21 mouse cellular contexts compared by ENCODE assay signal in genomic region chr6:29941036-29941435, GRCm38 (mm10). TPM values are rescaled to one million over a fixed set of nuclear protein-coding genes. Genes with fewer than 3 reads are reported as not detected.
DNase-seq lines count a peak whose midpoint lies in the region; ATAC-seq and TF ChIP-seq lines count a peak whose summit lies in the region.
"Had no signal": no experiment of that assay in that cellular context is flagged by ENCODE, and none has a peak within 500 bp of the region (broad histone marks: within the 10 kb centered on the region; RNA-seq: fewer than 3 reads in every experiment).

No protein-coding gene starts in this region.

- H3K79me3 ChIP-seq in C2C12 (ENCODE audit: low read depth) = no peaks in the 10 kb centered on the region

- no peaks in the 10 kb centered on the region for H3K4me1 ChIP-seq in kidney, adult 2 months (ENCODE audit: control insufficient read depth, insufficient read depth, low read length)
- H3K4me1 ChIP-seq: intestine, embryonic 15.5 days; megakaryocyte, embryonic 14.5 days; midbrain, embryonic 12.5 days; neural tube, embryonic 13.5 days had no signal

- no peak overlapping the region for H3K4me3 ChIP-seq in C2C12 (ENCODE audit: insufficient read depth, poor library complexity, severe bottlenecking)
- H3K4me3 ChIP-seq in kidney, adult 2 months (ENCODE audit: insufficient read depth, low read depth, low read length) = no peak overlapping the region
- H3K4me3 ChIP-seq: intestine, embryonic 15.5 days; megakaryocyte, embryonic 14.5 days; midbrain, embryonic 12.5 days; neural tube, embryonic 13.5 days had no signal

- DNase-seq in heart, adult 11 months = peak; percentile 62
- DNase-seq in heart, postnatal 4 days = no peak
- DNase-seq in 3T3-L1 (ENCODE audit: low read depth, low spot score) = peak; percentile 63
- peak; percentile 32 for DNase-seq in gastrocnemius, postnatal 25 days
- no peak for DNase-seq in kidney, adult 2 months
- DNase-seq: adrenal gland, postnatal 25 days; cerebellum, adult 18-20 months; cerebellum, postnatal 10 days; kidney, adult 8-10 months; liver, postnatal 0 days; right cerebral cortex, postnatal 4 days; thymus, postnatal 4 days had no signal

- H3K79me2 ChIP-seq in C2C12 (ENCODE audit: control insufficient read depth, insufficient read depth) = no peaks in the 10 kb centered on the region

- H3K27ac ChIP-seq in kidney, adult 2 months (ENCODE audit: insufficient read depth, low read depth, low read length) = no peak overlapping the region
- H3K27ac ChIP-seq: hindbrain, postnatal 0 days; intestine, embryonic 15.5 days; midbrain, embryonic 12.5 days; neural tube, embryonic 13.5 days had no signal

- no peaks in the 10 kb centered on the region for H3K36me3 ChIP-seq in C2C12 (ENCODE audit: control insufficient read depth, insufficient read depth)
- H3K36me3 ChIP-seq in kidney, adult 2 months (ENCODE audit: control insufficient read depth, insufficient read depth, low read length) = no peaks in the 10 kb centered on the region
- H3K36me3 ChIP-seq: G1E; intestine, embryonic 15.5 days; midbrain, embryonic 12.5 days; neural tube, embryonic 13.5 days had no signal

- WGBS in kidney, adult 2 months = 86% methylated on average over 2 of the region's 2 CpGs

- no peak for TF ChIP-seq CTCF in C2C12 (IDR thresholded peaks at IDR 0.05; ENCODE audit: control insufficient read depth, insufficient read depth, insufficient read length)
- TF ChIP-seq CTCF in kidney, adult 2 months (conservative IDR thresholded peaks at IDR 0.05; ENCODE audit: insufficient read depth, insufficient read length, low read depth, low read length) = no peak

- TF ChIP-seq POLR2A in kidney, adult 2 months (IDR thresholded peaks at IDR 0.05; ENCODE audit: low read depth, low read length) = no peak

- no peak overlapping the region for H3ac ChIP-seq in C2C12 (ENCODE audit: control insufficient read depth, insufficient read length, low read depth)

- H3K27me3 ChIP-seq in C2C12 (ENCODE audit: control insufficient read depth, insufficient read depth, insufficient read length) = no peaks in the 10 kb centered on the region
- H3K27me3 ChIP-seq in kidney, adult 2 months (replicated peaks; ENCODE audit: control insufficient read depth, insufficient read depth, low read length) = no peaks in the 10 kb centered on the region
- H3K27me3 ChIP-seq: intestine, embryonic 15.5 days; midbrain, embryonic 12.5 days; neural tube, embryonic 13.5 days had no signal

- no peak for ATAC-seq in cerebellum, adult (ENCODE audit: insufficient number of reproducible peaks, low FRiP score, low TSS enrichment)
- ATAC-seq: forebrain, embryonic 14.5 days; hindbrain, postnatal 0 days; intestine, embryonic 15.5 days; liver, postnatal 0 days had no signal

TF ChIP-seq in C2C12, 6 proteins besides CTCF, POLR2A, EP300 and RAD21:
- TF ChIP-seq USF1 (IDR thresholded peaks at IDR 0.05; ENCODE audit: low read depth) (no peak), MYOG (IDR thresholded peaks at IDR 0.05; ENCODE audit: control insufficient read depth, extremely low read depth, insufficient read length) (no peak), MYOD1 (IDR thresholded peaks at IDR 0.05; ENCODE audit: control insufficient read depth, insufficient read length, low read depth) (peak; percentile 99)

RNA-seq across cellular contexts. Expression of gene Strip2, which starts 24.2 kb away (rescaled TPM):
- total RNA-seq in heart, postnatal 4 days (2021) = 10 to 100 TPM; 88.5 to 98.9 TPM
- 1.2 TPM for polyA plus RNA-seq in C2C12 (2012; fragmentation: generic; extraction: Trizol)
- total RNA-seq in gastrocnemius, postnatal 25 days (2021) = under 1 TPM; 0.94 to 1.00 TPM
- 1.2 and 1.4 TPM in 2 replicates for polyA plus RNA-seq in kidney, adult 2 months (2012; rRNA removed)

Comparison
In these comparisons a context has a peak if more than half of its experiments do, and no peak if none do; other contexts are left out.
1. DNase-seq: peak in heart, adult 11 months (single experiment), 3T3-L1 (single experiment) and gastrocnemius, postnatal 25 days (single experiment); none in heart, postnatal 4 days (single experiment) and kidney, adult 2 months (single experiment).
2. RNA of gene Strip2, which starts 24.2 kb away (total RNA-seq): 88.5 to 98.9 TPM in heart, postnatal 4 days; 0.94 to 1.00 TPM in gastrocnemius, postnatal 25 days; every median in the first group is over 10 times any median in the second.